Mouse (Mus musculus) lung, postnatal 14 days (tissue): Measurements from ENCODE around the gene Lrfn4.
"Not testable (repeated sequence)": the region's sequence is repeated elsewhere in the genome, so short reads cannot be mapped to it uniquely, and the experiment has no call there.

ENCODE experiments used
- DNase-seq: peaks from one replicate; pipeline ENCODE4 v3.0.0; 2021

The Lrfn4 gene

GRCm38 (mm10) chr19:4610109-4610508 lies 5.4 kb downstream of the Lrfn4 start:
- no peak for DNase-seq

- DNase-seq, result no peak
Measured at GRCm38 (mm10) chr19:4608511-4608910, 7.0 kb downstream of the Lrfn4 start.

- DNase-seq, result no peak
Measured at GRCm38 (mm10) chr19:4607406-4607805, 8.1 kb downstream of the Lrfn4 start.

GRCm38 (mm10) chr19:4605654-4606053 lies 9.8 kb downstream of the Lrfn4 start:
- no peak for DNase-seq

- peak; percentile 63 for DNase-seq
Measured at GRCm38 (mm10) chr19:4603801-4604723, 11.4 kb downstream of the Lrfn4 start.

GRCm38 (mm10) chr19:4602459-4602858 lies 13.0 kb downstream of the Lrfn4 start:
- no peak for DNase-seq

- DNase-seq, result no peak
Measured at GRCm38 (mm10) chr19:4596071-4596470, 19.4 kb downstream of the Lrfn4 start.

GRCm38 (mm10) chr19:4593792-4594522 lies 21.5 kb downstream of the Lrfn4 start:
- no peak for DNase-seq

GRCm38 (mm10) chr19:4590025-4590424 lies 25.4 kb downstream of the Lrfn4 start:
- DNase-seq, result peak; percentile 43

- DNase-seq, result no peak
Measured at GRCm38 (mm10) chr19:4589081-4589480, 26.4 kb downstream of the Lrfn4 start.

GRCm38 (mm10) chr19:4588430-4588829 lies 27.0 kb downstream of the Lrfn4 start:
- no peak for DNase-seq

GRCm38 (mm10) chr19:4587426-4587825 lies 28.0 kb downstream of the Lrfn4 start:
- DNase-seq, result no peak

GRCm38 (mm10) chr19:4586783-4587182 lies 28.7 kb downstream of the Lrfn4 start:
- not testable (repeated sequence) for DNase-seq

- no peak for DNase-seq
Measured at GRCm38 (mm10) chr19:4583856-4584255, 31.6 kb downstream of the Lrfn4 start.

GRCm38 (mm10) chr19:4579296-4579695 lies 36.2 kb downstream of the Lrfn4 start:
- no peak for DNase-seq

GRCm38 (mm10) chr19:4578799-4579198 lies 36.7 kb downstream of the Lrfn4 start:
- peak; percentile 44 for DNase-seq

- no peak for DNase-seq
Measured at GRCm38 (mm10) chr19:4573241-4573640, 42.2 kb downstream of the Lrfn4 start.

GRCm38 (mm10) chr19:4572467-4572866 lies 43.0 kb downstream of the Lrfn4 start:
- DNase-seq, result no peak

GRCm38 (mm10) chr19:4572061-4572460 lies 43.4 kb downstream of the Lrfn4 start:
- DNase-seq, result no peak

GRCm38 (mm10) chr19:4571658-4572057 lies 43.8 kb downstream of the Lrfn4 start:
- DNase-seq, result no peak

GRCm38 (mm10) chr19:4570815-4571214 lies 44.7 kb downstream of the Lrfn4 start:
- no peak for DNase-seq

- no peak for DNase-seq
Measured at GRCm38 (mm10) chr19:4570237-4570613, 45.2 kb downstream of the Lrfn4 start.

GRCm38 (mm10) chr19:4569356-4570236 lies 45.9 kb downstream of the Lrfn4 start:
- peak; percentile 19 for DNase-seq
